Mouse (Mus musculus) embryonic facial prominence, embryonic 10.5 days (tissue): ENCODE data around the gene Mastl. TPM values are rescaled to one million over a fixed set of nuclear protein-coding genes. Genes with fewer than 3 reads are reported as not detected.
A peak's percentile ranks its signal among the peaks of the same experiment; 100 is the strongest.

ENCODE experiments used
- DNase-seq: peaks from one replicate; pipeline ENCODE4 v3.0.0-alpha.2; 2017; ENCODE audit warnings: low spot score
- H3K27ac ChIP-seq: fragments of 300-500 bp; sonication (generic); replicated peaks from 2 replicates; pipeline ENCODE4 v1.5.1; 2016; ENCODE audit warnings: mild to moderate bottlenecking
- H3K27me3 ChIP-seq: fragments of 300-500 bp; sonication (generic); replicated peaks from 2 replicates; pipeline ENCODE4 v1.6.1; 2016; ENCODE audit warnings: low read depth, mild to moderate bottlenecking; ENCODE audit not compliant: poor library complexity, severe bottlenecking
- H3K36me3 ChIP-seq: fragments of 300-500 bp; sonication (generic); replicated peaks from 2 replicates; pipeline ENCODE4 v1.6.1; 2016; ENCODE audit warnings: mild to moderate bottlenecking, moderate library complexity
- H3K4me1 ChIP-seq: fragments of 300-500 bp; sonication (generic); 2 replicates; pipeline ENCODE4 v1.6.1; 2016
- H3K4me3 ChIP-seq: fragments of 300-500 bp; sonication (generic); 2 replicates; pipeline ENCODE4 v1.5.1; 2016; ENCODE audit warnings: mild to moderate bottlenecking, moderate library complexity
- H3K9me3 ChIP-seq: fragments of 300-500 bp; sonication (generic); 2 replicates; pipeline ENCODE4 v1.6.1; 2016; ENCODE audit warnings: mild to moderate bottlenecking
- WGBS: fragments of 180-500 bp; shearing (Covaris S2); methylation state at CpG from one replicate; pipeline ENCODE4 v1.1.7; 2016; 5-methylcytosine and 5-hydroxymethylcytosine counted together
- polyA plus RNA-seq: library from polyadenylated mRNA; unstranded; fragments of >200 nt; fragmentation: Nextera tagmentation; extraction: Ambion mirVana; gene quantifications from 2 replicates; pipeline ENCODE4 v1.2.1, GENCODE M21; 2016

Gene Mastl
- polyA plus RNA-seq = 15.2 and 16.9 TPM in 2 replicates

DNA sequence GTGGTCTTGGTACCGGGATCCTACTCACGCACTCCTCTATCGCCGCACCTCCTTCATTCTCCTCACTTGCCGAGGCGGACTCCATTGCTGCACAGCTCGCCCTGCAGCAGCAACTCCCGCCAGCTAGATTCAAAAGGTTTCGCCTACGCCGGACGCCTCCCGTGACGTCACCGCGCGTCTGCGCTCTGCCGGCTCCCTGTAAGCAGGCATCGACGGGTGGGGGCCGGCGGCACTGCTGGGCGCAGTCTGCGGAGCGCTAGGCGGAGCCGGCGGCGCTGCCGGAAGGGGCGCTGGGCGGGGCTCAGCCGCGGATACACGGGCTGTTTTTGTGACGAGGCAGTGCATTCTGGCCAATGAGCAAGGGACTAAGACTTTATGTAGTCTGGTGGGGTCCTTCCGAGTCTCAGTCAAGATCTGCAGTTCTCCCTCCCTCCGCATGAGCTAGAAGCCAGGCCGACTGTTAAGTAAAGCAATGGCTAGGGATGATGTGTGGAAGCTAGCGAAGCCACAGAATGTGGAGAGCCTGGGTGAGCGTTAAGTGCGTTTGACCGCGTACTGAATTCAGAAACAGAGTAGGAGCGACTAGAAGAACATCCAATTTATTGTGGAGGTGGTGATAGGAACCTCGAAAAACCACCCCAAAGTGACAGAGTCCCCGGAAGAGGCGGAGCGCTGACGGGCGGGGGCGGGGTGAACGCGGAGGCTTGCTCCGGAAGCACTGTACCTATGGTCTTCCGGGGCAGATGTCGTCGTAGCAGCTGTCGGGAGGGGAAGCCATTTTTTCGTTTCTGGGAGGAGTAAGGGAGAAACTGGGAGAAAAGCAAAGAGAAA lies at the start of gene Mastl, which contains the start of gene Yme1l1:
Gene Mastl (minus strand): TSS at position 248 of the 831 bp plus-strand sequence.
Gene Yme1l1 (plus strand): TSS at position 593 of the 831 bp plus-strand sequence.
- Histone ChIP-seq H3K27me3 (no peaks in the 10 kb centered on the region), H3K4me1 (peaks cover 28% of the 10 kb centered on the region), H3K36me3 (peaks cover 19% of the 10 kb centered on the region), H3K4me3 (peak within 1 kb of the TSS; percentile 78), H3K27ac (peak within 1 kb of the TSS; percentile 92), H3K9me3 (no peaks in the 10 kb centered on the region)
- WGBS = under 1% methylated on average over 61 of the region's 61 CpGs
- peak; percentile 98 for DNase-seq

DNA sequence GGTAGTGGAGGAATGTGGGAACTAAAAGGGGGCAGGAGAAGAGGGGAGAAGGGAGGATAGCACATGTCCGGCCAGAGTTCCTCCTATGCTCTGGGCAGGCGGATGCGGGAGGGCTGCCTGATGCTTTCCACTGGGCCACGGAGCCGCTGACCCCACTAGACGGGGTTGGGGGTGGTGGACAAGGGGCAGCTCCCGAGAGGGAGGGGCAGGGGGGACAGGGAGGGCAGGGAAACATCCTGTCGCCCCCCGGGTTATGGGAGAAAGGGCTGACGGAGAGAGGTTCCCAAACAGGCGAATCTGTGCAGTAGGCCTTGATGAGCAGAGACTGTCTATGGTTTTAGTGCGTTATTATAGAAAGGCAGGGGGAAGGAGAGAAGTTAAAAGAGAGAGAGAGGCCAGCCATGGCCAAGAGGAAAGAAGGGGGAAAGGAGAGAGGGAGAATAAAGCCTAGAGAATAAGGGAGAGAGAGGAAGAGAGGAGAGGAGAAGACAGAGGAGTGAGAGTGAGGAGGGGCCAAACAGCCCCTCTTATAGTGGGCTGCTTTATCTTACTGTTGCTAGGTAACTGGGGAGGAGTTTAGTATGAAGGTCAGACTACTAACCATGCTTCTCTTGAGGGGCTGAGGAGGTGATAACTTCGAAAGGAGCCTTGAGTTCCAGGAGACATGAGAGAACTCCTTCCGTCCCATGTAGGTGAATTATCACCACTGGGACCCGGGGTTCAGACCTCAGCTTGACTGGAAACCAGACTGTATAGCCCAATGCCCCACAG lies 47.3 kb upstream of the Mastl start:
- no peak overlapping the region for H3K4me3 ChIP-seq
- H3K27me3 ChIP-seq = no peaks in the 10 kb centered on the region
- H3K36me3 ChIP-seq = peaks cover 30% of the 10 kb centered on the region
- peaks cover 3% of the 10 kb centered on the region; the same call in 1 of the 2 replicates for H3K4me1 ChIP-seq
- no peak overlapping the region for H3K27ac ChIP-seq
- 57% methylated on average over 15 of the region's 15 CpGs for WGBS
- H3K9me3 ChIP-seq = no peaks in the 10 kb centered on the region
- DNase-seq = no peak

DNA sequence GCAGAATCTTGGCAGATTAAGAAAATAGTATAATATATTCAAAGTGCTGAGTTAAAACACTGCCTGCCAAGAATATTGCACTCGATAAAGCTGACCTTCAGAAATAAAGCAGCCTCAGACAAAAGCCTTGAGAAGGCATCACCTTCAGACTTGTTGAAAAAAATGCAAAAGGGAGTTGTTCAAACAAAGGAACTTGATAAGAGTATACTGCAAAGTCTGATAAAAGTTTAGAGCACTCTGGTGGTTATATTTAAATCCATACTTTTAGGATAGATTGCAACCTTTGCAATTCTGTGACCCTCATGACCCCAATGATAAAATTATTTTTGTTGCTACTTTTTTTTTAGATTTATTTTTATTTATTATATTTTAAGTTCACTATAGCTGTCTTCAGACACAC lies 45.2 kb upstream of the Mastl start:
- no peaks in the 10 kb centered on the region for H3K9me3 ChIP-seq
- H3K27me3 ChIP-seq = no peaks in the 10 kb centered on the region
- no peak overlapping the region for H3K4me3 ChIP-seq
- peaks cover 48% of the 10 kb centered on the region for H3K36me3 ChIP-seq
- no peak for DNase-seq
- H3K4me1 ChIP-seq = peaks cover 3% of the 10 kb centered on the region; the same call in 1 of the 2 replicates
- WGBS = 96% methylated on average over 1 of the region's 1 CpGs
- no peak overlapping the region for H3K27ac ChIP-seq

DNA sequence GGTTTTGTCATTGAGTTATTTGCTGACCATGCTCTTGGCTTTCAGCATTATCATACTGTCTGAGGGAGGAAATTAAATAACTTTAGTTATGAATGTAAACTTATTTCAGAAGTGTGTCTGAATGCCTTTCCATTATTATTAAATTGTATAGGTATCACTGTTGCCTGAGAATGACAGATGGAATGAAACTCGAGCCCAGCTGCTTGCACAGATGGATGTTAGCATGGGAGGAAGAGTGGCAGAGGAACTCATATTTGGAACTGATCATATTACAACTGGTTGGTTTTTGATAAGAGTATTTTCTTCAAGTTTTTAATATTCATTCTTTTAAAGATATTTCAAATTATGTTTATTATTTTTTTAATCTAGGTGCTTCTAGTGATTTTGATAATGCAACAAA lies 38.5 kb upstream of the Mastl start:
- Histone ChIP-seq H3K4me3 (no peak overlapping the region), H3K27me3 (no peaks in the 10 kb centered on the region), H3K9me3 (no peaks in the 10 kb centered on the region), H3K27ac (no peak overlapping the region), H3K4me1 (no peaks in the 10 kb centered on the region), H3K36me3 (peaks cover 97% of the 10 kb centered on the region)
- WGBS = 89% methylated on average over 1 of the region's 1 CpGs
- no peak for DNase-seq

DNA sequence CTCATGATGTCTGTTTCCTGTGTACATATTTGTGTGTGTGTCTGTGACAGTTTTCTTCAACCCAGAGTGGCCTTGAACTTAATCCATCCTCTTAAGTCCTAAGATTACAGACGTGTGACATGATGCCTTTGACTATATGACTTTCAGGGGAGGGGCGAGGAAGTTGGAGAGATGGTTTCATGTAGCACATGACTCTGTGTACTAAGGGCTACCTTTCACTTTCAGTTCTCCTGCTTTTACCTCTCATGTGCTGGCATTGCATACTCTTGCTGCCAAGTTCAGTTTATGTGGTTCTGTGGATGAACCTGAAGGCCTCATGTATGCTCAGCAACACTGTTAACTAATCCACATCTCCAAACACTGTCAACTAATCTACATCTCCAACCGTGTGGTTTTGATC lies 16.5 kb upstream of the Mastl start:
- Histone ChIP-seq H3K4me1 (no peaks in the 10 kb centered on the region), H3K9me3 (no peaks in the 10 kb centered on the region), H3K27ac (no peak overlapping the region), H3K4me3 (no peak overlapping the region), H3K36me3 (peaks cover 92% of the 10 kb centered on the region), H3K27me3 (no peaks in the 10 kb centered on the region)
- DNase-seq = no peak
- 89% methylated on average over 3 of the region's 3 CpGs for WGBS

DNA sequence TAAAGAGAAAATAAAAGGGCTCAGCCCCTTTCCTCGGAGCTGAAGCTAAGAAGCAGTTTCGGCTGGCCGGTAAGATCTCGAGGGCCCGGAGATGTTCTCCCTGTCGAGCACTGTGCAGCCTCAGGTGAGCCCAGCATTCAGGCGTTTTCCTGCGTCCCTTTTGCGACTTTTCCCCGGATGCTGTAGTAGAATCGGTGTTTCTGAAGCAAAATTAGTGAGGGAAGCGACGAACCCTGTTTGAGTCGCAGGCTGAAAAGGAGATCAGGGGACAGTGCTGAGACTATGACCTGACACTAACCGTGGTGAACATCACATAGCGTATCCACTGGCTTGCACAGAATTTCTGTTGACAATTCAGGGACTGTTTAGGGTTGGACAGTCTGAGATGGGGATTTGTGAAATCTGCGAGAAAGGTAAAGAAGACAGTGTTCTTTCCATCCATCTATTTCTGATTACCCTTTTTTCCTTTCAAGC lies 821 bp upstream of the Mastl start:
- WGBS = under 1% methylated on average over 17 of the region's 17 CpGs
- DNase-seq = no peak
- peak overlapping the region; percentile 92 for H3K27ac ChIP-seq
- no peaks in the 10 kb centered on the region for H3K27me3 ChIP-seq
- peaks cover 21% of the 10 kb centered on the region for H3K36me3 ChIP-seq
- H3K4me3 ChIP-seq = peak overlapping the region; percentile 78
- peaks cover 28% of the 10 kb centered on the region for H3K4me1 ChIP-seq
- no peaks in the 10 kb centered on the region for H3K9me3 ChIP-seq

DNA sequence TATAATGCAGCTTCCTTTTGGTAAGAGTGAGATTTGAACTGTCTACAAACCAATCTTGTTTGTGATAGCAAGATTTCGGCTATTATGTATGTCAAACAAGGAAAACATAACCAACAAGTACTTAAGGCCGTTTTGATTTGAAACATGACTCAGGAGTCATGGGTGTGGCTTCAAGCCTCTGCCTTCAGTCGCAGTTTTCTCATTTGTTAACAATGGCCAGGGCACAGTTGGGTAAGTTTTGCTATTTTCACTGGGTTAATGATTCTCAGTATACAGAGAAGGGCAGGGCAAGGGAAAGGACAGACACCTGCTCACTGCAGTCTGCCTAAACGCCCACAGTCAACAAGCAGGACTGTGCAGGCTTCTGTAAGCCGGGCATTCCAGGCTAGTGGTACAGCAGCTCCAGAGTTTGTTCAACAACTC lies 614 bp downstream of the Mastl start:
- WGBS = 10% methylated on average over 5 of the region's 5 CpGs
- H3K27me3 ChIP-seq = no peaks in the 10 kb centered on the region
- DNase-seq = no peak

DNA sequence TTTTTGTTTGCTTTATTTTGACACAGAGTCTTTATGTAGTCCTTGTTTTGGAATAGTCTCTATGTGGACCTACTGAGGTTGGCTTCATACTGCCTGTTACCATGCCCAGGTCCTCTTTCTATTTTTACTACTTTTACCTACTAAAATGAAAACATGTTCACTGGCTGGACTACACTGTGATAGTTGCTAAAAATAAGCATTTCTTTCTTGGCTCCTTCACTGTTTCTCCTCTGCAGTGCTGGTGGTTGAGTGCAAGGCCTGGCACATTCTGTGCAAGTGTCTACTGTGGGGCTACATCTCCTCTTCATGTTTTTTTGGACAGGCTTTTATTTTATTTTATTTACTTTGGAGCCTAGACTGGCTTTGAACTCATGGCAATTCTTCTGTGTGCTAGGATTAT lies 36.3 kb downstream of the Mastl start:
- Histone ChIP-seq H3K27ac (no peak overlapping the region), H3K36me3 (peaks cover 76% of the 10 kb centered on the region), H3K4me1 (no peaks in the 10 kb centered on the region), H3K27me3 (no peaks in the 10 kb centered on the region), H3K4me3 (no peak overlapping the region), H3K9me3 (no peaks in the 10 kb centered on the region)
- DNase-seq = no peak

More for the DNA sequence above, 614 bp downstream of the Mastl start:
- Histone ChIP-seq H3K9me3 (no peaks in the 10 kb centered on the region), H3K36me3 (peaks cover 22% of the 10 kb centered on the region), H3K4me1 (peaks cover 28% of the 10 kb centered on the region), H3K4me3 (peak overlapping the region; percentile 78), H3K27ac (peak overlapping the region; percentile 92)

DNA sequence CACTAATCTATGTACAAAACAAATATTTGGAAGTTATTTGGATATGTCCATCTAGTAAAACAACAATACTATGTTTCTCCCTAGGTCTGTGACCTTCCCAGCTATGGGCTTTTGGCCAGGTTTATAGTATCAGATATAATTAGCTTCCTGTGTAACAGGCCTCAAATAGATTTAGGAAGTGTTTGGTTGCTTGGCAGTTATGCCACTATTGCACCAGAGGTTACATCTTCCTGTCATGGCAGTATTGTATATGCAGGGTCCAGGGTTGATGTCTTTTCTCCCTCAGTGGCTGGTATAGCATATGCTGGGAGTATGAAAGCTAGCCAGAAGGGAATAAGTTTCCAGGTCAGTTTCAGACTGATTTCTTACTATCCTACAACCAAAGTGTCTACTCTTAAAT lies 53.6 kb downstream of the Mastl start:
- Histone ChIP-seq H3K4me3 (no peak overlapping the region), H3K27ac (no peak overlapping the region), H3K27me3 (no peaks in the 10 kb centered on the region), H3K4me1 (no peaks in the 10 kb centered on the region), H3K36me3 (peaks cover 33% of the 10 kb centered on the region), H3K9me3 (no peaks in the 10 kb centered on the region)
- DNase-seq = no peak

DNA sequence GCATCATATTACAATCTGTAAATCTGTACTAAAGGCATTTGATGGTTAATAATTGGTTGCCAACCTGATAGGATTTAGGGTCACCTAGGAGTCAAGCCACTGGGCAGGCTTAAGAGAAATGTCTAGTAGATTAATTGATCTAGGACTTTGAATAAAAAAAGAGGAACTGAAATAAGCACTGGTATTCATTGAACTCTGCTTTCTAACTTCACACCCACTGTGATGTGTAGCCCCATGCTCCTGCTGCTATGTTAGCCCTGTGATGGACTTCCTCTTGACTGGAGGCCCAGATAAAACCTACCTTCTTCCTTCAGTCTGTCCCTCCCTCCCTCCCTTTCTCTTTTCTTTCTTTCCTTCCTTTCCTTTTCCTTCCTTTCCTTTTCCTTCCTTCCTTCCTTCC lies 58.8 kb downstream of the Mastl start:
- no peaks in the 10 kb centered on the region for H3K9me3 ChIP-seq
- DNase-seq = no peak
- no peaks in the 10 kb centered on the region for H3K27me3 ChIP-seq
- H3K27ac ChIP-seq = no peak overlapping the region
- peaks cover 51% of the 10 kb centered on the region for H3K36me3 ChIP-seq
- H3K4me1 ChIP-seq = no peaks in the 10 kb centered on the region
- no peak overlapping the region for H3K4me3 ChIP-seq

DNA sequence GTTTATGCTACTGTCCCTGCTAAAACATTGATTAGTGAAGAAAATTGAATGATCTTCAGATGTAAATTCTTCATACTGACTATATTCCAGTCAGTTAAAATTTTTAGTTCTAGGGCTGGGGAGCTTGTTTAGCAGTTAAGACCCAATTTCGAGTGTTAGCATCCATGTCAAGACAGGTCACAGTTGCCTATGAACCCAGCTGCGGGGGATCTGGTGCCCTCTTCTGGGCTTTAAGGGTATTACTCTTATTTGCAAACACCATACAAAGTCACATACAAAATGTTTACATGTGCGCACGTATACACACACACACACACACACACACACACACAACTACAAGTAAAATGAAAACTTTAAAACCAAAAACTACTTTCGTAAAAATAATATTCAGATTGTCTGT lies 63.6 kb downstream of the Mastl start:
- no peaks in the 10 kb centered on the region for H3K27me3 ChIP-seq
- no peaks in the 10 kb centered on the region for H3K9me3 ChIP-seq
- peaks cover 78% of the 10 kb centered on the region for H3K36me3 ChIP-seq
- no peak overlapping the region for H3K4me3 ChIP-seq
- 56% methylated on average over 5 of the region's 5 CpGs for WGBS
- no peaks in the 10 kb centered on the region for H3K4me1 ChIP-seq
- H3K27ac ChIP-seq = no peak overlapping the region
- DNase-seq = peak; percentile 23

DNA sequence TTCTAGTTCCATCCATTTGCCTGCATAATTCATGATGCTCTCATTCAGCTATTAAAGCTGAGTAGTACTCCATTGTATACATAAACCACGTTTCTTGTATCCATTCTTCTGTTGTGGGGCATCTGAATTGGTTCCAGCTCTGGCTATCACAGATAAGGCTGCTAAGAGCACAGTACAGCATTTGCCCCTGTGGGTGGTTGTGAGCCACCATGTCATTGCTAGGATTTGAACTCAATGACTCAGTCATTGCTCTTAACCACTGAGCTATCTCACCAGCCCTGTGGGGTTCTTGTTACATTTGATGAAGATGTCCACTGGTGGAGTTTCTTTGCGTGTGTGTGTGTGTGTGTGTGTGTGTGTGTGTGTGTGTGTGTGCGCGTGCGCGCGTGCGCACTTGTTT lies 71.3 kb downstream of the Mastl start:
- WGBS = 92% methylated on average over 8 of the region's 8 CpGs
- no peak for DNase-seq
- H3K4me1 ChIP-seq = no peaks in the 10 kb centered on the region
- no peak overlapping the region for H3K27ac ChIP-seq
- no peaks in the 10 kb centered on the region for H3K27me3 ChIP-seq
- H3K4me3 ChIP-seq = no peak overlapping the region
- H3K36me3 ChIP-seq = peaks cover 82% of the 10 kb centered on the region
- H3K9me3 ChIP-seq = no peaks in the 10 kb centered on the region
